Mouse (Mus musculus) small intestine, adult 2 months (tissue): ENCODE measurements at regions not wholly inside any gene's neighbourhood (a gene's known extent, or its start where the extent isn't known, plus 50 kb on each side); places are given as distances from the start of the nearest gene placed in this dataset.
A peak's percentile ranks its signal among the peaks of the same experiment; 100 is the strongest.

Experiments used
- H3K27ac ChIP-seq: fragments of 200-500 bp; 2 replicates; pipeline ENCODE4 v1.5.1; 2012; ENCODE audit warnings: low read depth, low read length, control low read depth, inconsistent platforms; ENCODE audit not compliant: insufficient read depth
- H3K27me3 ChIP-seq: fragments of 200-500 bp; 2 replicates; pipeline ENCODE4 v1.6.1; 2012; ENCODE audit warnings: mild to moderate bottlenecking, moderate library complexity, low read length, inconsistent platforms; ENCODE audit not compliant: control insufficient read depth, insufficient read depth
- H3K36me3 ChIP-seq: fragments of 200-500 bp; 2 replicates; pipeline ENCODE4 v1.6.1; 2012; ENCODE audit warnings: mild to moderate bottlenecking, low read length, control low read depth, inconsistent platforms; ENCODE audit not compliant: control insufficient read depth, insufficient read depth
- H3K4me1 ChIP-seq: fragments of 200-500 bp; 2 replicates; pipeline ENCODE4 v1.6.1; 2012; ENCODE audit warnings: low read length, inconsistent platforms, mixed read lengths; ENCODE audit not compliant: control insufficient read depth, insufficient read depth, insufficient read length
- H3K4me3 ChIP-seq: fragments of 200-500 bp; 2 replicates; pipeline ENCODE4 v1.5.1; 2012; ENCODE audit warnings: low read depth, mild to moderate bottlenecking, control low read depth, inconsistent platforms, low read length, moderate library complexity
- CTCF ChIP-seq: fragments of 200-500 bp; IDR thresholded peaks from 2 replicates; pipeline ENCODE4 v1.5.1; 2012; ENCODE audit warnings: low read depth, mild to moderate bottlenecking, control low read depth, inconsistent platforms, low read length, moderate library complexity, mixed read lengths; ENCODE audit not compliant: insufficient replicate concordance, insufficient read length; ENCODE audit errors: extremely low read depth
- POLR2A ChIP-seq: fragments of 200-500 bp; IDR thresholded peaks from 2 replicates; pipeline ENCODE4 v1.6.1; 2012; ENCODE audit warnings: low read depth, mild to moderate bottlenecking, control low read depth, inconsistent platforms, low read length, moderate library complexity
- WGBS: fragments of 180-500 bp; shearing (Covaris S2); methylation state at CpG from one replicate; pipeline ENCODE4 v1.1.7; 2018; 5-methylcytosine and 5-hydroxymethylcytosine counted together

DNA sequence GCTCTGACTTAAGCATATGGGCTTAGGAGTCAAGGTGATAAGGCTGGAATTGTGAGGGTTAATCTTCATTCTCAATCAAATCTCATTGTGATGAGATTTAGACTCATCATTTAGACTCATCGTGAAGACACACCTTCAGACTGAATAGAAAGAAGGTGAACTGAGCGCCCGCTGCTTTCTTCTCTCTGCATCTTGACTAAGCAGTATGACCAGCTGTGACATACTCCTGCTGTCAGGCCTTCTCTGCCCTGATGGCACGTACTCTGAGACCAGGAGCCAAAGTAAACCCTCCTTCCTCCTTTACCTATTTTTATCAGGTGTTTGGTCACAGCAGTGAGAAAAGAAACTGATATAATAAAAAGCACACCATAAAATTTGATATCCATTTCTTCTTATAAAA, 117.5 kb upstream of the Atp1a1 start:
- Histone ChIP-seq H3K27ac (no peak overlapping the region), H3K27me3 (no peaks in the 10 kb centered on the region), H3K4me3 (no peak overlapping the region), H3K36me3 (no peaks in the 10 kb centered on the region), H3K4me1 (peaks cover 5% of the 10 kb centered on the region; the same call in 1 of the 2 replicates)
- WGBS, result 57% methylated on average over 4 of the region's 4 CpGs
- TF ChIP-seq POLR2A (no peak), CTCF (no peak)

DNA sequence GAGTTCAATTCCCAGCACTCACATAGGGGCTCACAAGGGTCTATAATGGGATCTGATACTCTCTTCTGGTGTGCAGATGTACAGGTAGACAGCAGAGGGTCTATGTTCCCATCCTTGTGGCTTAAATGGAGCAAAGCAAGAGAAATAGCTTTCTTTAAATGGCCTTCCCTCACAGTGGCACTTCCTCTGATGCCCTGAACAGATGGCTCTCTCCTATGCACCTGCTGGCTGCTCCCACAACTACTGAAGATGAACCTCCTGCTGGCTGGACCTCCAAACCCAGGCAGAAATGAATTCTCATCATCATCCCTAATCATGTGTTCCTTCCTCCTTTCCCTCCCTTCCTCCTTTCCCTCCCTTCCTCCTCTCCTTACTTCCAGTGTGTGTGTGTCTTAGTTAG, 110.9 kb upstream of the Atp1a1 start:
- H3K4me1 ChIP-seq, result peaks cover 33% of the 10 kb centered on the region
- no peak overlapping the region for H3K4me3 ChIP-seq

DNA sequence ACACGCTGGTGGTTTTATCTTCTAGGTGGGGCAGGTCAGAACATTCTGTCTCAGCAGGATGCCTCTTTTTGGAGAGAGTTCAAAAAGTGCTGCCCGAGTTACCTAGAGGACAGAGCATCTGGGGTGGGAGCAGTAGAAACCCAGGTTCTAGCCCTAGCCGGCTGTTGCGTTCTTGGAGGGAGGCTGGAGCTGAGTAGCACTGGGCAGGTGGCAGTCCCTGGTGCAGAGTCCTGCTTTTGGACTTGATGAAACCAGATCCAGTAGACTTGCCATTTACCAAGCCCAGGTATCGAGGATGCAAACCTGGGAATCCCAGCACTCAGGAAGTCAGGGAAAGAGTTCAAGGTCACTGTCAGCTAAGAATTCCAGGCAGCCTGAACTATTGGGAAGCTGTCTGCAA, 110.3 kb upstream of the Atp1a1 start:
- Histone ChIP-seq H3K27ac (peak overlapping the region; percentile 46; the same call in 1 of the 2 replicates), H3K4me3 (no peak overlapping the region), H3K36me3 (no peaks in the 10 kb centered on the region), H3K4me1 (peaks cover 34% of the 10 kb centered on the region), H3K27me3 (no peaks in the 10 kb centered on the region)
- TF ChIP-seq CTCF, result no peak
- no peak for TF ChIP-seq POLR2A
- WGBS, result 33% methylated on average over 5 of the region's 5 CpGs

More for the DNA sequence above, 110.9 kb upstream of the Atp1a1 start:
- H3K27me3 ChIP-seq, result no peaks in the 10 kb centered on the region
- H3K27ac ChIP-seq, result no peak overlapping the region
- no peak for TF ChIP-seq POLR2A
- TF ChIP-seq CTCF, result no peak
- H3K36me3 ChIP-seq, result no peaks in the 10 kb centered on the region

DNA sequence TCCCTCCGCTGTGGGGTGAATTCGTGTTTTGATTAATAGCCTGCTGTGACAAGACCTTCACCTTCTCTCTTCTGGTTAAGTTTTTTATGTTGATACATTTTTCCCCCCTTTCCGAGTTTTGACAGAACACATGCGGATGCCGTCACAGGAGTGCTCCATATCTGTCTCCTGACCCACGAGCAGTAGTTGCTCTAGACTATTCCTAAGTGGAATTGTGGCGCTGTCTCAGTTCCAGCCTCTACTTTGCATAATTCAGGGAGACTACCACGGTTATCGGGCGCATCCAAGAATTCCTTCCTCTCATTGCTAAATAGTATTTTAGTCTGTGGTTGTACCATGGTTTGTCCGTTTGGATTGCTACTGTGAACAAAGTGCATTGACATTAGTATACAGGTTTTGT, 109.2 kb upstream of the Atp1a1 start:
- Histone ChIP-seq H3K4me1 (peaks cover 38% of the 10 kb centered on the region), H3K27me3 (no peaks in the 10 kb centered on the region), H3K27ac (no peak overlapping the region), H3K4me3 (no peak overlapping the region), H3K36me3 (no peaks in the 10 kb centered on the region)
- WGBS, result 88% methylated on average over 11 of the region's 11 CpGs
- TF ChIP-seq POLR2A (no peak), CTCF (no peak)

DNA sequence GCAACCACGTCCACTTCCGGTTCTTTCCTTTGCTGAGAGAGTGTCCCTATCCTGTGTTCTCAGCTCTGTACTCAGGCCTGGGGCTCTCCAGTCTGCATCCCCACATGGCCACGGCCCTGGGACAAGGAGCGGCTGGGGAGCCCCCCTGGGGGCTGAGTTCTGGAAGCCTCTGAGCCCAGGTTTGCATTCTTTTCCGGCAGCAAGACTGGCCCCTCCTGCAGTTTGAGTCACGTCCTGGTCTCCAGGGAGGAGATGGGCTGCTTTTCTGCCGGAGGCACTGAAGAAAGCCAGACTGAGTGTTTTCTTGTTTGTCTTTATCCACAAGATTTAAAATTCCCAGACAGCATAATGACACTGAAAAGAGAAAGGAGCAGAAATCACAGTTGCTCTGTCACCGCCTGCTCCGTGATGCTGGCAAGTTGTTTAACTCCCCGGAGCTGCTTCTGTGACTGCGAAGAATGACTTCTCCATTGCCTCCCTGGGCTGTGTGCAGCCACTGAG, 108.7 kb upstream of the Atp1a1 start:
- H3K4me1 ChIP-seq, result peaks cover 38% of the 10 kb centered on the region
- TF ChIP-seq CTCF, result no peak
- TF ChIP-seq POLR2A, result no peak
- WGBS, result 69% methylated on average over 11 of the region's 11 CpGs
- H3K27me3 ChIP-seq, result no peaks in the 10 kb centered on the region
- no peak overlapping the region for H3K4me3 ChIP-seq
- no peak overlapping the region for H3K27ac ChIP-seq
- H3K36me3 ChIP-seq, result no peaks in the 10 kb centered on the region

DNA sequence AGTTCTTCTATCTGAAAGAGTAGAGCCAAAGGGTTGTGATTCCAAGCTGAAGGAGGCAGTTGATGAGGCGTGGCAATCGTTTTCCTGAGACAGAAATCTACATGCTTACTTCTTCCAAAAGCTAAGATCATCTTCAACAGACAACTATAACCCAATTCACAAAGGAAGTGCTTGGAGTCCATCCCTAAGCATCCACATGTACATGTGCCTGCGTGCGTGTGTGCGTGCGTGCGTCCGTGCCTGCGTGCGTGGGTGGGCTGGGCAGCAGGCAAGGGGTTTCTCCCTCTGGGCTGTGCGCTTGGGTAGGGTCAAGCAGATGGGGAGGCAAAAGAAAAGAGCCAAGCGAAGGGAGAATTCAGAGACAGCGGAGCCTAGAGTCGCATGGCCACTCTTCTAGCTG, 108.2 kb upstream of the Atp1a1 start:
- TF ChIP-seq POLR2A (no peak), CTCF (no peak)
- H3K27ac ChIP-seq, result no peak overlapping the region
- peaks cover 39% of the 10 kb centered on the region for H3K4me1 ChIP-seq
- H3K36me3 ChIP-seq, result no peaks in the 10 kb centered on the region
- H3K4me3 ChIP-seq, result no peak overlapping the region
- 91% methylated on average over 14 of the region's 14 CpGs for WGBS
- H3K27me3 ChIP-seq, result no peaks in the 10 kb centered on the region

DNA sequence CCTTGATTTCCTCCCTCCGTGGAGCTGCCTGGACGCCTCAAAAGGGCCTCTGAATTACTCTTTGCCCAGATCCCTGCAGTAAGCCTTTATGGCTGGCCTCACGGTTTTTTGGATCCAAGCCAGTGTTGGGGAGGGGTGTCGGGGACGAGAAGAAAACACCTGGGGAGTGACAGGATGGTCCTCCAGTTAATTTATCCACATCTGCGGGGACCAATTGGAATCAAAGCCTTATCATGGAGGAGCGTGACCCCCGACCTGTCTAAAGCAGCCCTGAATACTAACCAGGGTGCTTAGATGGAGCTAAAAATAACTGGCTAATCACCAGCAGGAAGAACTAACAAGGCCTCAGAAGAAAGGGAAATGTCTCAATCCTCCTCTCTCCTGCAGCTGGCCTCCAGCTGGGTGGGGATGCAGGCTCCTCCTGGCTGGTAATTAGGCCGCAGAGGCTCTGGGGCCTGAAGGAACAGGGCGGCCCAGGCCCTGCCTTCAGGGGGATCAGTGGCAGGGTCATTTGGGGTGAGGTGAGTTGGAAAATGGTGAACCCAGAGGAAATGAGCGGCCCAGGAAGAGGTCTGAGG, 107.2 kb upstream of the Atp1a1 start:
- Histone ChIP-seq H3K27me3 (no peaks in the 10 kb centered on the region), H3K27ac (peak overlapping the region; percentile 77), H3K4me1 (peaks cover 41% of the 10 kb centered on the region), H3K4me3 (no peak overlapping the region), H3K36me3 (no peaks in the 10 kb centered on the region)
- 15% methylated on average over 11 of the region's 11 CpGs for WGBS
- no peak for TF ChIP-seq CTCF
- TF ChIP-seq POLR2A, result peak; percentile 21; the same call in 1 of the 2 replicates
